In the genomic region with DNA sequence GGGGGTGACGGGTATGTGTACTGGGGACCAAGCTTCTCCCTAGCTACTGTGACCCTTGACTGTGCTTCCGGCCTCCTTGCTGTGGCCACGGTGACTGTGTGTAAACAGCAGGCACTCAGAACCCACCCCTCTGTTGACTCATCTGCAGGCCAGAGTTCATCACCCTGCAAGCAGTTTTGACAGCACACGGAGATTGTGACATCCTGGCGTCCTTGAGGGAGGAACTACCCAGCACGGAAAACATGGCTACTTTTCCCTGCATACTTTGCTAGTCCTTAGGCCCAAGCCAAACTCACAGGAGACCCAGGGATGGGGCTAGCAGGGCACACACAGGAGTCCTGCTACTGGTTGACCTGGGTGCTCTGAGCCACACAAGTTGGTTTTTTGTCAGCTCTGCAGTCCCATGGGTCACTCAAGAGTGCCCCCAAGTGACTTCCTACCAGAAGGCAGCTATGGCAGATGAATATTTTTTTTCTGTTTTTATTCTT, we compare ENCODE assay signal across 7 mouse cellular contexts. TPM values are rescaled to one million over a fixed set of nuclear protein-coding genes. Genes with fewer than 3 reads are reported as not detected.
DNase-seq lines count a peak whose midpoint lies in the region; ATAC-seq and TF ChIP-seq lines count a peak whose summit lies in the region.

No protein-coding gene starts in this region.

- WGBS in thymus, adult 2 months = 91% methylated on average over 6 of the region's 6 CpGs
- WGBS in intestine, embryonic 15.5 days = 34% methylated on average over 6 of the region's 6 CpGs

- H3K9me3 ChIP-seq in intestine, embryonic 15.5 days = no peaks in the 10 kb centered on the region

- TF ChIP-seq POLR2A in thymus, adult 2 months (IDR thresholded peaks at IDR 0.05; ENCODE audit: control insufficient read depth, extremely low read depth, insufficient read depth, low read length, poor library complexity) = no peak

- H3K27me3 ChIP-seq in thymus, adult 2 months (ENCODE audit: control insufficient read depth, insufficient read depth, low read length) = no peaks in the 10 kb centered on the region
- no peaks in the 10 kb centered on the region for H3K27me3 ChIP-seq in intestine, embryonic 15.5 days (replicated peaks)

- peak; percentile 53 for DNase-seq in thymus, postnatal 0 days (ENCODE audit: low spot score)
- no peak for DNase-seq in thymus, adult 2 months
- DNase-seq in adrenal gland, postnatal 25 days = peak; percentile 64
- peak; percentile 75 to 83 for DNase-seq in lung, postnatal 4 days
- no peak for DNase-seq in right cerebral cortex, adult 18-20 months
- DNase-seq in cerebellum, adult 9-11 months = no peak

- H3K4me3 ChIP-seq in thymus, adult 2 months (ENCODE audit: control insufficient read depth, insufficient read depth, low read length) = no peak overlapping the region
- H3K4me3 ChIP-seq in intestine, embryonic 15.5 days (replicated peaks) = no peak overlapping the region

- no peak overlapping the region; the same call in 1 of the 2 replicates for H3K4me2 ChIP-seq in intestine, embryonic 15.5 days (replicated peaks)

- no peak overlapping the region for H3K27ac ChIP-seq in thymus, adult 2 months (ENCODE audit: control insufficient read depth, insufficient read depth, low read length)
- H3K27ac ChIP-seq in intestine, embryonic 15.5 days = peak overlapping the region; percentile 14; the same call in 1 of the 2 replicates

- H3K4me1 ChIP-seq in thymus, adult 2 months (replicated peaks; ENCODE audit: control insufficient read depth, insufficient read depth, low read length) = peaks cover 20% of the 10 kb centered on the region
- H3K4me1 ChIP-seq in intestine, embryonic 15.5 days (replicated peaks) = peaks cover 34% of the 10 kb centered on the region

- ATAC-seq in intestine, embryonic 15.5 days = no peak

- TF ChIP-seq CTCF in thymus, adult 2 months (IDR thresholded peaks at IDR 0.05; ENCODE audit: borderline replicate concordance, control insufficient read depth, extremely low read depth, insufficient read depth, low read length, poor library complexity) = no peak

- H3K36me3 ChIP-seq in thymus, adult 2 months (ENCODE audit: control insufficient read depth, insufficient read depth, low read length) = no peaks in the 10 kb centered on the region
- no peaks in the 10 kb centered on the region for H3K36me3 ChIP-seq in intestine, embryonic 15.5 days

- no peak overlapping the region for H3K9ac ChIP-seq in intestine, embryonic 15.5 days

RNA-seq across cellular contexts. Expression of a gene that starts 5.0 kb away (rescaled TPM):
- 13.5 and 14.2 TPM in 2 replicates for polyA plus RNA-seq in thymus, postnatal 0 days (2015; fragmentation: Nextera tagmentation; extraction: Ambion mirVana)
- 40.2 and 42.6 TPM in 2 replicates for polyA plus RNA-seq in thymus, adult 2 months (2012; rRNA removed)
- 24.3 and 29.8 TPM in 2 replicates for total RNA-seq in adrenal gland, postnatal 25 days (2021)
- 15.9 TPM in 2 replicates for polyA plus RNA-seq in intestine, embryonic 15.5 days (2015; fragmentation: Nextera tagmentation; extraction: Ambion mirVana)

RNA-seq across cellular contexts. Expression of a gene that starts 16.5 kb away (rescaled TPM):
- 66.8 and 68.6 TPM in 2 replicates for polyA plus RNA-seq in thymus, postnatal 0 days (2015; fragmentation: Nextera tagmentation; extraction: Ambion mirVana)
- 72.7 and 86.7 TPM in 2 replicates for polyA plus RNA-seq in thymus, adult 2 months (2012; rRNA removed)
- total RNA-seq in adrenal gland, postnatal 25 days (2021) = 68.9 and 85.4 TPM in 2 replicates
- polyA plus RNA-seq in intestine, embryonic 15.5 days (2015; fragmentation: Nextera tagmentation; extraction: Ambion mirVana) = 60.5 and 65.8 TPM in 2 replicates

RNA-seq across cellular contexts. Expression of a gene that starts 16.7 kb away (rescaled TPM):
- 309 and 319 TPM in 2 replicates for polyA plus RNA-seq in thymus, postnatal 0 days (2015; fragmentation: Nextera tagmentation; extraction: Ambion mirVana)
- polyA plus RNA-seq in thymus, adult 2 months (2012; rRNA removed) = 613 and 640 TPM in 2 replicates
- 361 and 404 TPM in 2 replicates for total RNA-seq in adrenal gland, postnatal 25 days (2021)
- polyA plus RNA-seq in intestine, embryonic 15.5 days (2015; fragmentation: Nextera tagmentation; extraction: Ambion mirVana) = 277 and 331 TPM in 2 replicates

RNA-seq across cellular contexts. Expression of a gene that starts 33.6 kb away (rescaled TPM):
- 1,327 and 1,441 TPM in 2 replicates for polyA plus RNA-seq in thymus, postnatal 0 days (2015; fragmentation: Nextera tagmentation; extraction: Ambion mirVana)
- 731 and 765 TPM in 2 replicates for polyA plus RNA-seq in thymus, adult 2 months (2012; rRNA removed)
- total RNA-seq in adrenal gland, postnatal 25 days (2021) = 1,380 and 1,587 TPM in 2 replicates
- 957 and 992 TPM in 2 replicates for polyA plus RNA-seq in intestine, embryonic 15.5 days (2015; fragmentation: Nextera tagmentation; extraction: Ambion mirVana)

RNA-seq across cellular contexts. Expression of a gene that starts 37.7 kb away (rescaled TPM):
- polyA plus RNA-seq in thymus, postnatal 0 days (2015; fragmentation: Nextera tagmentation; extraction: Ambion mirVana) = 170 and 181 TPM in 2 replicates
- polyA plus RNA-seq in thymus, adult 2 months (2012; rRNA removed) = 196 and 227 TPM in 2 replicates
- 141 and 158 TPM in 2 replicates for total RNA-seq in adrenal gland, postnatal 25 days (2021)
- 121 and 132 TPM in 2 replicates for polyA plus RNA-seq in intestine, embryonic 15.5 days (2015; fragmentation: Nextera tagmentation; extraction: Ambion mirVana)

Comparison
In these comparisons a context has a peak if more than half of its experiments do, and no peak if none do; other contexts are left out.
1. DNase-seq: peak in thymus, postnatal 0 days (single experiment), adrenal gland, postnatal 25 days (single experiment) and lung, postnatal 4 days (2 of 2); none in thymus, adult 2 months (single experiment), right cerebral cortex, adult 18-20 months (single experiment) and cerebellum, adult 9-11 months (single experiment).